Mouse (Mus musculus) frontal cortex, adult (tissue): ENCODE measurements around the gene Kcnn3.

Experiments used
- ATAC-seq: cut with Nextera tagmentation; 2 replicates; pipeline ENCODE4 v1.9.2; 2017; ENCODE audit warnings: mild to moderate bottlenecking, moderate library complexity, mixed read lengths; ENCODE audit not compliant: low TSS enrichment

Gene Kcnn3

GRCm38 (mm10) chr3:89613526-89614523, 93.9 kb downstream of the Kcnn3 start:
- peak; percentile 86 for ATAC-seq

GRCm38 (mm10) chr3:89616861-89617260, 96.9 kb downstream of the Kcnn3 start:
- no peak for ATAC-seq

GRCm38 (mm10) chr3:89617360-89617759, 97.4 kb downstream of the Kcnn3 start:
- ATAC-seq = no peak

GRCm38 (mm10) chr3:89622825-89623224, 102.9 kb downstream of the Kcnn3 start:
- no peak for ATAC-seq

- 0 out of 2 replicates have a peak, but pooled peaks have one; percentile 41 for ATAC-seq
Observed at GRCm38 (mm10) chr3:89623531-89623930, 103.6 kb downstream of the Kcnn3 start.

- ATAC-seq = no peak
Observed at GRCm38 (mm10) chr3:89624001-89624400, 104.0 kb downstream of the Kcnn3 start.

- ATAC-seq = no peak
Observed at GRCm38 (mm10) chr3:89624814-89625445, 105.0 kb downstream of the Kcnn3 start.

GRCm38 (mm10) chr3:89626556-89626955, 106.6 kb downstream of the Kcnn3 start:
- no peak for ATAC-seq

- ATAC-seq = no peak
Observed at GRCm38 (mm10) chr3:89629811-89630210, 109.8 kb downstream of the Kcnn3 start.

- no peak for ATAC-seq
Observed at GRCm38 (mm10) chr3:89631750-89632149, 111.8 kb downstream of the Kcnn3 start.

- ATAC-seq = no peak
Observed at GRCm38 (mm10) chr3:89633531-89633930, 113.6 kb downstream of the Kcnn3 start.

GRCm38 (mm10) chr3:89633941-89634340, 114.0 kb downstream of the Kcnn3 start:
- no peak for ATAC-seq

- peak; percentile 78 for ATAC-seq
Observed at GRCm38 (mm10) chr3:89640804-89641203, 120.8 kb downstream of the Kcnn3 start.

- ATAC-seq = no peak
Observed at GRCm38 (mm10) chr3:89643391-89643790, 123.4 kb downstream of the Kcnn3 start.

GRCm38 (mm10) chr3:89646813-89647255, 126.9 kb downstream of the Kcnn3 start:
- peak; percentile 72 for ATAC-seq

- no peak; the same call in 1 of the 2 replicates for ATAC-seq
Observed at GRCm38 (mm10) chr3:89647268-89647874, 127.4 kb downstream of the Kcnn3 start.

- no peak for ATAC-seq
Observed at GRCm38 (mm10) chr3:89649890-89650289, 129.9 kb downstream of the Kcnn3 start.

GRCm38 (mm10) chr3:89653231-89653954, 133.4 kb downstream of the Kcnn3 start:
- no peak for ATAC-seq

GRCm38 (mm10) chr3:89657092-89657491, 137.1 kb downstream of the Kcnn3 start:
- no peak for ATAC-seq

- ATAC-seq = no peak
Observed at GRCm38 (mm10) chr3:89658457-89658856, 138.5 kb downstream of the Kcnn3 start.

- no peak for ATAC-seq
Observed at GRCm38 (mm10) chr3:89659938-89660620, 140.1 kb downstream of the Kcnn3 start.
